Mouse (Mus musculus): ENCODE results near the gene Bsg.

DNA sequence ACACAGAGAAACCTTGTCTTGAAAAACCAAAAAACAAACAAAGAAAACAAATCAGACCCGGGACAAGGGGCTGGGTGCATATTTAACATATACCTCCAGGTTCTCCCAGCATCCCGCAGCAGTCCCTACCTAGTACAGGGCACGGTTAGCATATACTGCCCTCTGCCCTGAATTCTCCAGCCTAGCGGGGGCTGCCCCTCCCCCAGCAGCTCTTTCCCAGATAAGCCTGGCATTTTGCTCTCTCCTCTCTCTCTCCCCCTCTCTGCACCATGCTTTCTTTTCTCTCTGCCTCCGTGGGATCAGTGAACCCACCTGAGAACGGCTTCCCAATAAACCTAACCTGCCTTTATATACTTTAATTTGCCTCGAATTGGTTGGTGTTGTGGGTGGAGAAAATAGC, 3.6 kb upstream of the Bsg start:
- TF ChIP-seq TAL1 (conservative IDR thresholded peaks at IDR 0.05; ENCODE audit: low read depth, low read length): no peak
- no peak for TF ChIP-seq CTCF (IDR thresholded peaks at IDR 0.05; ENCODE audit: low read depth, low read length)
- no peak for TF ChIP-seq GATA1 (IDR thresholded peaks at IDR 0.05; ENCODE audit: borderline replicate concordance, low read length)
- no peak for TF ChIP-seq POLR2AphosphoS5 (IDR thresholded peaks at IDR 0.05; ENCODE audit: insufficient replicate concordance, low read depth, low read length)
